Mouse (Mus musculus) kidney, adult 2 months (tissue): Measurements from ENCODE around the gene Hoxb5. TPM values are rescaled to one million over a fixed set of nuclear protein-coding genes. Genes with fewer than 3 reads are reported as not detected.
A peak's percentile ranks its signal among the peaks of the same experiment; 100 is the strongest.

Experiments used
- DNase-seq: peaks from one replicate; pipeline ENCODE4 v3.0.0; 2021
- H3K27ac ChIP-seq: fragments of 200-500 bp; 2 replicates; pipeline ENCODE4 v1.5.1; 2012; ENCODE audit warnings: low read depth, low read length, control low read depth, inconsistent platforms; ENCODE audit not compliant: insufficient read depth
- H3K27me3 ChIP-seq: fragments of 200-500 bp; replicated peaks from 2 replicates; pipeline ENCODE4 v1.6.1; 2012; ENCODE audit warnings: mild to moderate bottlenecking, moderate library complexity, low read length, inconsistent platforms; ENCODE audit not compliant: control insufficient read depth, insufficient read depth
- H3K36me3 ChIP-seq: fragments of 200-500 bp; 2 replicates; pipeline ENCODE4 v1.6.1; 2012; ENCODE audit warnings: mild to moderate bottlenecking, moderate library complexity, low read length, inconsistent platforms; ENCODE audit not compliant: control insufficient read depth, insufficient read depth
- H3K4me1 ChIP-seq: fragments of 200-500 bp; 2 replicates; pipeline ENCODE4 v1.6.1; 2011; ENCODE audit warnings: low read length; ENCODE audit not compliant: control insufficient read depth, insufficient read depth
- H3K4me3 ChIP-seq: fragments of 200-500 bp; 2 replicates; pipeline ENCODE4 v1.5.1; 2011; ENCODE audit warnings: mild to moderate bottlenecking, low read depth, low read length, control low read depth; ENCODE audit not compliant: insufficient read depth
- CTCF ChIP-seq: fragments of 200-500 bp; conservative IDR thresholded peaks from 2 replicates; pipeline ENCODE4 v1.5.1; 2011; ENCODE audit warnings: low read depth, mild to moderate bottlenecking, control low read depth, low read length, moderate library complexity, mixed read lengths; ENCODE audit not compliant: insufficient read depth, insufficient read length
- POLR2A ChIP-seq: fragments of 200-500 bp; IDR thresholded peaks from one replicate; pipeline ENCODE4 v1.6.1; 2011; ENCODE audit warnings: low read depth, low read length, control low read depth
- WGBS: fragments of 180-500 bp; shearing (Covaris S2); methylation state at CpG from one replicate; pipeline ENCODE4 v1.1.7; 2018; 5-methylcytosine and 5-hydroxymethylcytosine counted together
- polyA plus RNA-seq: library from polyadenylated mRNA; depleted of rRNA; stranded (reverse); fragments of >200 nt; gene quantifications from 2 replicates; pipeline ENCODE4 v1.2.3, GENCODE M21; 2012

Hoxb5 gene
- polyA plus RNA-seq, 1 experiment = 7.7 TPM

DNA sequence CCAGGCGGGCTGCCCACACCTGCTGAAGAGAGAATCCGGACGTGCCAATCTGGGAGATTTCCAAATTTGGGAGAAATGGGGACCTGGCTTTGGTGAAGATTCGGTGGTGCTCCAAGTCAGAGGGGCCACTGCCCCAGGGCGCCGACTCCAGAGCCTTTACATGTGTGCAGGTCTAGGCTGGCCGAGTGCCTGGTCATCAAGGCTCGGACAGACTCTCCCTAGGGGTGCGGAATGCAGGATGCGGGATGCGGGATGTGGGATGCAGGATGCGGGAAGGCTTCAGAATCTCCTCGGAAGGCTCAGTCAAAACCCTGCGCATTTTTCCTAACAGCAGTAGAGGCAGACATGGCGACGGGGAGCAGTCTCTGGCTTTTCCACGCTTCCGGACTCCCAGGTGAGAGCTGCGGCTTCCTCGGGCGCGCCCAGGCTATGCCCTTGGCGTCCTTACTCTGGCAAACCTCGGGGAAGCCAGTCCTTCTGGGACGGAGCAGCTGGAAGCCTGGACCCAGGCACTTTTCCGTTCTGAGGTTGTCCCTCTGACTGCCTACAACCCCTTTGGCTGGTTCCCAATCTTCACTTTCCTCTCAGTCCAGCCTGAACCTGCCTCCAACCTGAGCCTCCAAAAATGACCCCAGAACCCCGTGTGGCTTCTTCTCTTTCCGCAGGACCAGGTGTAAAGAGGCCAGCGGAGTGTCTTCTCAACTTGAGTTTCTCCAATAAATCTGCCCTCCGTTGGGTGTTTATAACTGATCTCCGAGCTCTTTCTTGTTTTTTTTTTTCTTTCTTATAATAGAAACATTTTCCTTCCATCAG, 23.5 kb upstream of the Hoxb5 start:
- WGBS = 22% methylated on average over 31 of the region's 31 CpGs
- peak; percentile 73 for DNase-seq
- no peak for TF ChIP-seq CTCF
- no peak for TF ChIP-seq POLR2A
- Histone ChIP-seq H3K27ac (peak overlapping the region; percentile 99), H3K4me3 (peak overlapping the region; percentile 53), H3K4me1 (peaks cover 9% of the 10 kb centered on the region; the same call in 1 of the 2 replicates), H3K27me3 (no peaks in the 10 kb centered on the region), H3K36me3 (no peaks in the 10 kb centered on the region)

GRCm38 (mm10) chr11:96280399-96281378, 22.4 kb upstream of the Hoxb5 start:
- Histone ChIP-seq H3K27ac (peak overlapping the region; percentile 99), H3K27me3 (no peaks in the 10 kb centered on the region), H3K36me3 (no peaks in the 10 kb centered on the region), H3K4me3 (peak overlapping the region; percentile 55), H3K4me1 (peaks cover 9% of the 10 kb centered on the region; the same call in 1 of the 2 replicates)
- WGBS = 38% methylated on average over 8 of the region's 8 CpGs
- no peak for TF ChIP-seq CTCF
- TF ChIP-seq POLR2A = no peak
- DNase-seq = peak; percentile 76

DNA sequence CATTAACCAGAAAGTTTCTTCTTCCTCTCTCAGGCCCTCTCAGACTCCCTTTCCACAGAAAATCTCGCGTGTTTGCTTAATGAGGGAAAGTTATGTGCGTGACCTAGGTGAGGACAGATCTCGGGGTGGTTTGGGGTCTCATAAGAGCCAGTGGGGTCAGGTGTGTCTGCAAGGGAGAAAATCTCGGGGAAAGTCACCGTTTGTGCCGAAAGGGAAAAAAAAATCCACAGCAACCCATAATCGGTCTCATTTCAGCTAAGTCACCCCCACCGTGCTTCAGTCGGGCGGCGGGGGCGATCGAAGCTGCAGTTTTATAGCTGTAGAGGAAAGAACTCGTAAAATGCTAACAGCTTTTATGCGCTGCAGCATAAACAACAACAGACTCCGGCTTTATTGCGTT, 21.7 kb upstream of the Hoxb5 start:
- Histone ChIP-seq H3K4me1 (peaks cover 5% of the 10 kb centered on the region; the same call in 1 of the 2 replicates), H3K27ac (peak overlapping the region; percentile 99), H3K36me3 (no peaks in the 10 kb centered on the region), H3K4me3 (peak overlapping the region; percentile 55), H3K27me3 (no peaks in the 10 kb centered on the region)
- DNase-seq = peak; percentile 64
- TF ChIP-seq POLR2A = no peak
- TF ChIP-seq CTCF = no peak
- WGBS = 15% methylated on average over 18 of the region's 18 CpGs

DNA sequence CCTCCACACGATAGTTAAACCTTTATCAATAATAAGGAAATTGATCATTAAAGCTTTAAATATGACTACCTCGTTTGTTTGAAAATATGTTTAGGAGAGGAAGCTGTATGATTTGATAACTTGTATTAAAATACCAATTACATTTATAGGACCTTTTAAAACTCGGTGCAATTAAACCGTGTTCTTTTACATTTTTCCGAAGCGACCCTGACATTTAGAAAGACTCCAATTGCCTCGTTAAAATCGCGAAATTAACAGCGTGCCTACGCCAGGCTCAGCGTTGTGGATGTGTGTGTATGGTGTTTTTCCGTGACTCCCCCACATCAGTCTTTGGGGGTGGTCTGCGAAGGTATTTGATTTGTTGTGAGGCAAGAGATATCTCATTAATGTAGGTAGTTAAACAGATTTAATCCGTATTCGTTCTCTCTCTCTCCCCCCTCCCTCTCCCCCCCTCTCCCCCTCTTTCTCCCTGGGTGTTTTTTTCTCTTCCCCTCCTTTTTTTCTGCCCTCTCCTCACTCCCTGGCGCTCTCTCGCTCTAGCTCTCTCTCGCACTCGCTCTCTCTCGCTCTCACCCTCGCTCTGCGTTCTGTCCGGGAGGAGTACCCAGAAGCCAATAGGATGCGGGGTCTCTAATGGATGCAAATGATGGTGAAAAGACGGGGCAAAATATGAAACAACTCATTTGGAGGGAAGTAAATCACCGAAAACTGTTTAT, 21.1 kb upstream of the Hoxb5 start, which contains the start of gene Hoxb8:
Hoxb8 (plus strand) TSS at position 51 of the 716 bp plus-strand sequence.
- Histone ChIP-seq H3K27me3 (no peaks in the 10 kb centered on the region), H3K4me1 (peaks cover 5% of the 10 kb centered on the region; the same call in 1 of the 2 replicates), H3K27ac (peak within 1 kb of the TSS; percentile 99), H3K36me3 (no peaks in the 10 kb centered on the region), H3K4me3 (peak within 1 kb of the TSS; percentile 79)
- 5% methylated on average over 27 of the region's 27 CpGs for WGBS
- DNase-seq = peak; percentile 70
- TF ChIP-seq POLR2A (no peak), CTCF (no peak)

DNA sequence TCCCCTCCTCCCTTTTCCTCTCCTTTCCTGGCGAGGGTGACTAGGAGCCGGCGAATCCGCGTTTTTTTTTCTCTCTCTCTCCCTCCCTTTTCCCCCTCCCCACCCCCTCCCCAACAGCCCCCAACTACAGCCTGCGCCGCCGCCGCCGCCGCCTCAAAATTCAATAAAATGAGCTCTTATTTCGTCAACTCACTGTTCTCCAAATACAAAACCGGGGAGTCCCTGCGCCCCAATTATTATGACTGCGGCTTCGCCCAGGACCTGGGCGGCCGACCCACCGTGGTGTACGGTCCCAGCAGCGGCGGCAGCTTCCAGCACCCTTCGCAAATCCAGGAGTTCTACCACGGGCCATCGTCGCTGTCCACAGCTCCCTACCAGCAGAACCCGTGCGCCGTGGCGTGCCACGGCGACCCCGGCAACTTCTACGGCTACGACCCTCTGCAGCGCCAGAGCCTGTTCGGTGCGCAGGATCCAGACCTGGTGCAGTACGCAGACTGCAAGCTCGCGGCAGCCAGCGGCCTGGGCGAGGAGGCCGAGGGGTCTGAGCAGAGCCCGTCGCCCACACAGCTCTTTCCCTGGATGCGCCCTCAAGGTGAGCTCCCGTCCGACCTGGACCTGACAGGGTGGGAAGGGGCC, 20.2 kb upstream of the Hoxb5 start:
- under 1% methylated on average over 46 of the region's 49 CpGs for WGBS
- Histone ChIP-seq H3K4me1 (peaks cover 9% of the 10 kb centered on the region; the same call in 1 of the 2 replicates), H3K4me3 (peak overlapping the region; percentile 79), H3K36me3 (no peaks in the 10 kb centered on the region), H3K27me3 (no peaks in the 10 kb centered on the region), H3K27ac (peak overlapping the region; percentile 99)
- DNase-seq = peak; percentile 53
- no peak for TF ChIP-seq CTCF
- no peak for TF ChIP-seq POLR2A

DNA sequence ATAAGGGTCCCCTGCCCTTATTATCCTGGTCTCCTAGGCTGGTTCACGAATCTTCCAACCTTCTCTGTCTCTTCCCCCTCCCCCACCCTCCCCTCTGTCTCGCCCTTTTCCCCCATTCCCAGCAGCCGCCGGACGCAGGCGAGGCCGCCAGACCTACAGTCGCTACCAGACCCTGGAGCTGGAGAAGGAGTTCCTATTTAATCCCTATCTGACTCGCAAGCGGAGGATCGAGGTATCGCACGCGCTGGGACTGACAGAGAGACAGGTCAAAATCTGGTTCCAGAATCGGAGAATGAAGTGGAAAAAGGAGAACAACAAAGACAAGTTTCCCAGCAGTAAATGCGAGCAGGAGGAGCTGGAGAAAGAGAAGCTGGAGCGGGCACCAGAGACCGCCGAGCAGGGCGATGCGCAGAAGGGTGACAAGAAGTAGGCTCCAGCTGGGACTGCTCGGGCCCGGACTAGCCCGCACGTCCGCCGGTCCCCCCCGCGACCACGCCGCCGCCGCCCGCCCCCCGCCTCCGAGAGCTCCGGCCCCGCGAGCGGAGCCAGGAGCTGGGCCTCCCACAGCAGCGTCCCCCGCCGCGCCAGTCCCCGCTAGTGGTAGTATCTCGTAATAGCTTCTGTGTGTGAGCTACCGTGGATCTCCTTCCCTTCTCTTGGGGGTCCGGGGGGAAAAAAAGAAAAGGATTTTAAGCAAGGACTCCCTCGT, 18.9 kb upstream of the Hoxb5 start:
- TF ChIP-seq CTCF (no peak), POLR2A (no peak)
- Histone ChIP-seq H3K4me3 (peak overlapping the region; percentile 79), H3K36me3 (no peaks in the 10 kb centered on the region), H3K4me1 (peaks cover 17% of the 10 kb centered on the region; the same call in 1 of the 2 replicates), H3K27ac (peak overlapping the region; percentile 100), H3K27me3 (no peaks in the 10 kb centered on the region)
- under 1% methylated on average over 49 of the region's 49 CpGs for WGBS
- peak; percentile 77 for DNase-seq
